12 mouse cellular contexts compared by ENCODE assay signal in genomic region chr13:99675951-99676350, GRCm38 (mm10).
DNase-seq lines count a peak whose midpoint lies in the region; ATAC-seq and TF ChIP-seq lines count a peak whose summit lies in the region.
"Had no signal": no experiment of that assay in that cellular context is flagged by ENCODE, and none has a peak within 500 bp of the region (broad histone marks: within the 10 kb centered on the region; RNA-seq: fewer than 3 reads in every experiment).

No protein-coding gene starts in this region.

- ATAC-seq in midbrain, embryonic 11.5 days (ENCODE audit: low FRiP score), result peak; percentile 16
- no peak for ATAC-seq in midbrain, postnatal 0 days (ENCODE audit: low FRiP score)
- no peak for ATAC-seq in megakaryocyte-erythroid progenitor cell, adult 5-6 weeks (replicated peaks; ENCODE audit: low FRiP score, low TSS enrichment, poor library complexity, severe bottlenecking)
- ATAC-seq in kidney, embryonic 15.5 days (replicated peaks; ENCODE audit: low FRiP score), result no peak
- ATAC-seq: Patski had no signal

- no peak overlapping the region for H3K27ac ChIP-seq in midbrain, embryonic 11.5 days (ENCODE audit: low read depth, low read length)
- H3K27ac ChIP-seq in midbrain, postnatal 0 days (ENCODE audit: low read depth, low read length), result no peak overlapping the region
- no peak overlapping the region for H3K27ac ChIP-seq in kidney, embryonic 15.5 days
- H3K27ac ChIP-seq: embryonic facial prominence, embryonic 13.5 days; hindbrain, embryonic 15.5 days had no signal

- peaks cover 6% of the 10 kb centered on the region; the same call in 1 of the 2 replicates for H3K4me1 ChIP-seq in midbrain, embryonic 11.5 days (ENCODE audit: control insufficient read depth, insufficient read depth, low read length)
- H3K4me1 ChIP-seq in midbrain, postnatal 0 days (ENCODE audit: insufficient read depth, low read length), result 0 out of 2 replicates have a peak, but pooled peaks cover 2% of the 10 kb centered on the region
- H3K4me1 ChIP-seq in kidney, embryonic 15.5 days, result 0 out of 2 replicates have a peak, but pooled peaks cover 2% of the 10 kb centered on the region

- H3K4me3 ChIP-seq in midbrain, embryonic 11.5 days (ENCODE audit: low read depth, low read length), result no peak overlapping the region
- H3K4me3 ChIP-seq in midbrain, postnatal 0 days (ENCODE audit: low read depth, low read length), result no peak overlapping the region
- H3K4me3 ChIP-seq in kidney, embryonic 15.5 days (replicated peaks), result no peak overlapping the region
- H3K4me3 ChIP-seq: embryonic facial prominence, embryonic 13.5 days; hindbrain, embryonic 15.5 days had no signal

- no peak for TF ChIP-seq CTCF in midbrain, postnatal 0 days (IDR thresholded peaks at IDR 0.05)

- 77% methylated on average over 5 of the region's 5 CpGs for WGBS in midbrain, embryonic 11.5 days
- WGBS in midbrain, postnatal 0 days, result 63% methylated on average over 5 of the region's 5 CpGs
- 60% methylated on average over 5 of the region's 5 CpGs for WGBS in kidney, embryonic 15.5 days

- H3K9ac ChIP-seq in midbrain, embryonic 11.5 days (ENCODE audit: low read length), result no peak overlapping the region
- no peak overlapping the region for H3K9ac ChIP-seq in midbrain, postnatal 0 days (replicated peaks; ENCODE audit: low read length, poor library complexity, severe bottlenecking)
- H3K9ac ChIP-seq in kidney, embryonic 15.5 days, result no peak overlapping the region
- H3K9ac ChIP-seq: embryonic facial prominence, embryonic 13.5 days; hindbrain, embryonic 15.5 days had no signal

- no peaks in the 10 kb centered on the region; the same call in 1 of the 2 replicates for H3K9me3 ChIP-seq in midbrain, embryonic 11.5 days (ENCODE audit: control insufficient read depth, low read length)
- H3K9me3 ChIP-seq in midbrain, postnatal 0 days (ENCODE audit: low read length), result no peaks in the 10 kb centered on the region
- no peaks in the 10 kb centered on the region for H3K9me3 ChIP-seq in kidney, embryonic 15.5 days (replicated peaks)
- H3K9me3 ChIP-seq: hindbrain, embryonic 15.5 days had no signal

- H3K4me2 ChIP-seq in midbrain, embryonic 11.5 days, result no peak overlapping the region
- H3K4me2 ChIP-seq in midbrain, postnatal 0 days (ENCODE audit: low read depth, low read length, poor library complexity, severe bottlenecking), result no peak overlapping the region
- no peak overlapping the region for H3K4me2 ChIP-seq in kidney, embryonic 15.5 days
- H3K4me2 ChIP-seq: embryonic facial prominence, embryonic 13.5 days; hindbrain, embryonic 15.5 days; liver, embryonic 11.5 days had no signal

- H3K36me3 ChIP-seq in midbrain, embryonic 11.5 days (ENCODE audit: control insufficient read depth, insufficient read depth, low read length), result no peaks in the 10 kb centered on the region
- no peaks in the 10 kb centered on the region for H3K36me3 ChIP-seq in midbrain, postnatal 0 days (ENCODE audit: insufficient read depth, low read length)
- H3K36me3 ChIP-seq in kidney, embryonic 15.5 days, result no peaks in the 10 kb centered on the region
- H3K36me3 ChIP-seq: embryonic facial prominence, embryonic 13.5 days; hindbrain, embryonic 15.5 days had no signal

- no peaks in the 10 kb centered on the region for H3K27me3 ChIP-seq in midbrain, embryonic 11.5 days (ENCODE audit: control insufficient read depth, insufficient read depth, low read length)
- no peaks in the 10 kb centered on the region for H3K27me3 ChIP-seq in midbrain, postnatal 0 days (ENCODE audit: insufficient read depth, low read length)
- H3K27me3 ChIP-seq in kidney, embryonic 15.5 days, result no peaks in the 10 kb centered on the region
- H3K27me3 ChIP-seq: embryonic facial prominence, embryonic 13.5 days; hindbrain, embryonic 15.5 days; Patski had no signal

- no peak for DNase-seq in midbrain, embryonic 11.5 days (ENCODE audit: low spot score, missing footprints)
- no peak for DNase-seq in midbrain, postnatal 0 days (ENCODE audit: low spot score)
- peak; percentile 18 for DNase-seq in fibroblast of lung, adult 2 months (ENCODE audit: low read depth)
- peak; percentile 64 for DNase-seq in layer of hippocampus, postnatal 10 days (ENCODE audit: low spot score in 2 of 2)
- DNase-seq in right cerebral cortex, postnatal 4 days, result peak; percentile 63
- DNase-seq in spleen, postnatal 14 days (ENCODE audit: low spot score in 2 of 2), result no peak

Comparison
In these comparisons a context has a peak if more than half of its experiments do, and no peak if none do; other contexts are left out.
1. DNase-seq: peak in fibroblast of lung, adult 2 months (single experiment), layer of hippocampus, postnatal 10 days (2 of 2) and right cerebral cortex, postnatal 4 days (single experiment); none in midbrain, embryonic 11.5 days (single experiment), midbrain, postnatal 0 days (single experiment) and spleen, postnatal 14 days (0 of 2).